Mouse (Mus musculus) limb, embryonic 10.5 days (tissue): ENCODE results near the gene Limch1. TPM values are rescaled to one million over a fixed set of nuclear protein-coding genes. Genes with fewer than 3 reads are reported as not detected.

Experiments used
- microRNA-seq: library from miRNA; unstranded; fragments of <30 nt; microRNA quantifications from one replicate; pipeline ENCODE4, GENCODE M21; 2017
- polyA plus RNA-seq: library from polyadenylated mRNA; unstranded; fragments of >200 nt; fragmentation: Nextera tagmentation; extraction: Ambion mirVana; gene quantifications from 2 replicates; pipeline ENCODE4 v1.2.1, GENCODE M21; 2016

Gene Limch1
- polyA plus RNA-seq, 1 experiment from 2014 or later, result 28.9 TPM

Small RNAs within 50 kb of the gene (microRNA-seq; reads per million reads assigned to microRNA genes)
- not detected for gene Gm23841

Other genes starting within 250 kb of the Limch1 start
- gene Apbb2, start 127.0 kb upstream of the Limch1 start, polyA plus RNA-seq, result 26.6 and 37.3 TPM in 2 replicates
- gene Uchl1, start 69.7 kb upstream of the Limch1 start, polyA plus RNA-seq, result 25.7 and 33.5 TPM in 2 replicates